In the genomic region with DNA sequence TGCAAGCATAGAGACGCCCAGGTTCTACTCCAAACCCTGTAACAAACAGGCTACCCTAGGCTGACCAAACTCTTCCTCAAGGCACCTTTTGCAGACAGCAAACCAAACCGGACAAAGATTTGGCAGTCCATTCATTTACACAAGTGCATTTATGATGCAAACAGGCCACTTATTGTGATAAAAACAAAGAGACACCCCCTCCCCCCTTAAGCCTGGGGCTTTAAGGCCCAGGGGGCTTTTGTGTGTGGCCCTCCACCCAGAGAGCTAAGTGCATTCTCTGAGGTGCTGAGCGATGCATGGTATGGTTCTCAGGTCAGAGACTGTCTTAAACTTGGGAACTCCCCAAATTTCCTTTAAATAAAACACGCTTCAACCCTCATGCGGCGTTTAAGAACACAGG, we compare ENCODE assay signal across 25 mouse cellular contexts. TPM values are rescaled to one million over a fixed set of nuclear protein-coding genes. Genes with fewer than 3 reads are reported as not detected.
DNase-seq lines count a peak whose midpoint lies in the region; ATAC-seq lines count a peak whose summit lies in the region.
"Had no signal": no experiment of that assay in that cellular context is flagged by ENCODE, and none has a peak within 500 bp of the region (broad histone marks: within the 10 kb centered on the region; RNA-seq: fewer than 3 reads in every experiment).

No protein-coding gene starts in this region.

- no peaks in the 10 kb centered on the region for H3K36me3 ChIP-seq in midbrain, embryonic 11.5 days (ENCODE audit: control insufficient read depth, insufficient read depth, low read length)
- H3K36me3 ChIP-seq in midbrain, embryonic 16.5 days (ENCODE audit: control insufficient read depth, insufficient read depth, low read length), result no peaks in the 10 kb centered on the region
- H3K36me3 ChIP-seq: forebrain, embryonic 12.5 days; forebrain, embryonic 15.5 days; heart, embryonic 13.5 days had no signal

- H3K27me3 ChIP-seq in midbrain, embryonic 11.5 days (ENCODE audit: control insufficient read depth, insufficient read depth, low read length), result no peaks in the 10 kb centered on the region
- no peaks in the 10 kb centered on the region for H3K27me3 ChIP-seq in midbrain, embryonic 16.5 days (ENCODE audit: control insufficient read depth, insufficient read depth, low read depth, low read length)
- H3K27me3 ChIP-seq: forebrain, embryonic 12.5 days; forebrain, embryonic 15.5 days; heart, embryonic 13.5 days had no signal

- ATAC-seq in midbrain, embryonic 11.5 days (ENCODE audit: low FRiP score), result no peak
- ATAC-seq in midbrain, embryonic 16.5 days, result no peak
- ATAC-seq: CD4-positive, CD25-positive, alpha-beta regulatory T cell, adult 4 months; forebrain, embryonic 15.5 days; hindbrain, postnatal 0 days; inflammation-experienced regulatory T-cells, adult 6 months; intestine, postnatal 0 days had no signal

- 25% methylated on average over 6 of the region's 6 CpGs for WGBS in midbrain, embryonic 11.5 days
- 25% methylated on average over 6 of the region's 6 CpGs for WGBS in midbrain, embryonic 16.5 days

- no peak overlapping the region for H3K4me3 ChIP-seq in midbrain, embryonic 11.5 days (ENCODE audit: low read depth, low read length)
- H3K4me3 ChIP-seq in midbrain, embryonic 16.5 days (ENCODE audit: low read depth, low read length), result no peak overlapping the region
- H3K4me3 ChIP-seq: forebrain, embryonic 12.5 days; forebrain, embryonic 15.5 days; heart, embryonic 13.5 days had no signal

- H3K4me2 ChIP-seq in midbrain, embryonic 11.5 days, result no peak overlapping the region
- no peak overlapping the region for H3K4me2 ChIP-seq in midbrain, embryonic 16.5 days (ENCODE audit: low read length)
- H3K4me2 ChIP-seq: forebrain, embryonic 12.5 days; forebrain, embryonic 15.5 days; heart, embryonic 13.5 days; hindbrain, embryonic 14.5 days had no signal

- peaks cover 11% of the 10 kb centered on the region for H3K4me1 ChIP-seq in midbrain, embryonic 11.5 days (ENCODE audit: control insufficient read depth, insufficient read depth, low read length)
- no peaks in the 10 kb centered on the region for H3K4me1 ChIP-seq in midbrain, embryonic 16.5 days (ENCODE audit: control insufficient read depth, insufficient read depth, low read length)

- no peak overlapping the region for H3K9ac ChIP-seq in midbrain, embryonic 11.5 days (ENCODE audit: low read length)
- H3K9ac ChIP-seq in midbrain, embryonic 16.5 days (ENCODE audit: low read depth, low read length), result no peak overlapping the region
- H3K9ac ChIP-seq: forebrain, embryonic 12.5 days; forebrain, embryonic 15.5 days; heart, embryonic 13.5 days; hindbrain, embryonic 14.5 days had no signal

- H3K9me3 ChIP-seq in midbrain, embryonic 11.5 days (ENCODE audit: control insufficient read depth, low read length), result no peaks in the 10 kb centered on the region
- H3K9me3 ChIP-seq in midbrain, embryonic 16.5 days (replicated peaks; ENCODE audit: control insufficient read depth, low read length, poor library complexity, severe bottlenecking), result no peaks in the 10 kb centered on the region
- H3K9me3 ChIP-seq: forebrain, embryonic 12.5 days; forebrain, embryonic 15.5 days; heart, embryonic 13.5 days had no signal

- no peak overlapping the region for H3K27ac ChIP-seq in midbrain, embryonic 11.5 days (ENCODE audit: low read depth, low read length)
- no peak overlapping the region for H3K27ac ChIP-seq in midbrain, embryonic 16.5 days (ENCODE audit: low read length)
- H3K27ac ChIP-seq: forebrain, embryonic 12.5 days; forebrain, embryonic 15.5 days; heart, embryonic 13.5 days; hindbrain, embryonic 14.5 days; hindbrain, postnatal 0 days had no signal

- DNase-seq in midbrain, embryonic 11.5 days (ENCODE audit: low spot score, missing footprints), result peak; percentile 87
- DNase-seq in ES-CJ7 (ENCODE audit: low read depth, low spot score) (peak; percentile 94), ZHBTc4 (ENCODE audit: low read depth, low spot score) (peak; percentile 94)
- no peak for DNase-seq in thymus, postnatal 14 days
- DNase-seq in embryo, embryonic 9.5 days (ENCODE audit: extremely low spot score), result no peak
- DNase-seq: adrenal gland, adult 8-10 months; adrenal gland, postnatal 25 days; cerebellum, adult 11-12 months; cerebellum, adult 8-10 months; cerebellum, postnatal 10 days; cerebellum, postnatal 36 days; embryo, embryonic 11 days; gastrocnemius, postnatal 25 days; heart, adult 18-20 months; heart, postnatal 14 days; heart, postnatal 4 days had no signal

RNA-seq across cellular contexts. Expression of a gene that starts 12.2 kb away (rescaled TPM):
- polyA plus RNA-seq in midbrain, embryonic 11.5 days (2014; fragmentation: Nextera tagmentation; extraction: Ambion mirVana), result 25.5 and 26.4 TPM in 2 replicates
- 31.3 and 41.2 TPM in 2 replicates for polyA plus RNA-seq in midbrain, embryonic 16.5 days (2015; fragmentation: Nextera tagmentation; extraction: Ambion mirVana)

Comparison
In these comparisons a context has a peak if more than half of its experiments do, and no peak if none do; other contexts are left out.
1. DNase-seq: peak in midbrain, embryonic 11.5 days (single experiment), ES-CJ7 (single experiment) and ZHBTc4 (single experiment); none in thymus, postnatal 14 days (single experiment) and embryo, embryonic 9.5 days (single experiment).